Mouse (Mus musculus): ENCODE results near the gene Adgrf1. TPM values are rescaled to one million over a fixed set of nuclear protein-coding genes. Genes with fewer than 3 reads are reported as not detected.

Gene Adgrf1
- not detected for polyA plus RNA-seq (2012; fragmentation: generic; extraction: Trizol)
- long read RNA-seq, experiment 1: 0 reads
- long read RNA-seq, experiment 2: 0 reads

DNA sequence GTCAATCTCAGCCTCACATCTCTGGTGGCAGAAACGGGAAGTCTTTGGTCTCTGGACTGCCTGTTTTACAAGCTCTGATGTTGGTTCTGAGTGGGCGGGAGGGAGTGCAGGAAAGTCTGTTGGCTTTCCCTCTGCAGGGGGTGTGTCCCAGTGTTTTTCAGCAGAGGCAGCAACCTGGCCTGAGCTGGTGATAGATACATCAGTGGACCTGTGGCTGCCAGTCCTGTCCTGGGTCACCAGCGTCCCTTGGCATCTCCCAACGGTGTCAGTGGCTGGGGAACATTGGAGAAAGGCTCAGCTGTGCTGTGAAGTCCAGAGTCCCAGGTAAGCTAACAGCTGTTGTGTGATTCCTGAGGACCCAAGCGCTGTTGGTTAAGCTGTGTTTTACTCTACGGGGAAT, at the start of gene Adgrf1:
Gene Adgrf1, plus strand, starts transcription at position 169 of the 400 bp plus-strand sequence.
- Histone ChIP-seq H3K27me3 (ENCODE audit: control insufficient read depth, insufficient read depth, insufficient read length) (no peaks in the 10 kb centered on the region), H3ac (ENCODE audit: control insufficient read depth, insufficient read length, low read depth) (no peak within 1 kb of the TSS), H3K79me3 (ENCODE audit: low read depth) (no peaks in the 10 kb centered on the region), H3K79me2 (ENCODE audit: control insufficient read depth, insufficient read depth) (no peaks in the 10 kb centered on the region), H3K36me3 (ENCODE audit: control insufficient read depth, insufficient read depth) (no peaks in the 10 kb centered on the region), H3K4me3 (ENCODE audit: insufficient read depth, poor library complexity, severe bottlenecking) (no peak within 1 kb of the TSS)
- no peak for TF ChIP-seq USF1 (IDR thresholded peaks at IDR 0.05; ENCODE audit: low read depth)
- TF ChIP-seq MAX (IDR thresholded peaks at IDR 0.05): no peak

- no peak for TF ChIP-seq MAX (IDR thresholded peaks at IDR 0.05)
- no peak for TF ChIP-seq CEBPB (IDR thresholded peaks at IDR 0.05; ENCODE audit: low read depth)
- no peak for TF ChIP-seq MYOG (IDR thresholded peaks at IDR 0.05; ENCODE audit: control insufficient read depth, extremely low read depth, insufficient read length)
- no peak for TF ChIP-seq FOSL1 (IDR thresholded peaks at IDR 0.05; ENCODE audit: insufficient read depth, low read length, poor library complexity, severe bottlenecking)
- TF ChIP-seq MYOD1 (IDR thresholded peaks at IDR 0.05; ENCODE audit: control insufficient read depth, insufficient read length, low read depth): no peak
- TF ChIP-seq USF1 (IDR thresholded peaks at IDR 0.05; ENCODE audit: low read depth): no peak
- Histone ChIP-seq H3K4me3 (ENCODE audit: insufficient read depth, poor library complexity, severe bottlenecking) (no peak overlapping the region), H3ac (ENCODE audit: control insufficient read depth, insufficient read length, low read depth) (no peak overlapping the region), H3K79me2 (ENCODE audit: control insufficient read depth, insufficient read depth) (no peaks in the 10 kb centered on the region), H3K27me3 (ENCODE audit: control insufficient read depth, insufficient read depth, insufficient read length) (peaks cover 3% of the 10 kb centered on the region), H3K36me3 (ENCODE audit: control insufficient read depth, insufficient read depth) (no peaks in the 10 kb centered on the region), H3K79me3 (ENCODE audit: low read depth) (no peaks in the 10 kb centered on the region)
Measured at GRCm38 (mm10) chr17:43226101-43226500, 44.0 kb upstream of the Adgrf1 start.

GRCm38 (mm10) chr17:43229621-43230513, 40.3 kb upstream of the Adgrf1 start:
- H3K79me3 ChIP-seq (ENCODE audit: low read depth): no peaks in the 10 kb centered on the region
- H3K79me2 ChIP-seq (ENCODE audit: control insufficient read depth, insufficient read depth): no peaks in the 10 kb centered on the region
- no peaks in the 10 kb centered on the region for H3K36me3 ChIP-seq (ENCODE audit: control insufficient read depth, insufficient read depth)
- H3K4me3 ChIP-seq (ENCODE audit: insufficient read depth, poor library complexity, severe bottlenecking): no peak overlapping the region
- peak; percentile 9 for TF ChIP-seq CTCF (IDR thresholded peaks at IDR 0.05; ENCODE audit: control insufficient read depth, insufficient read depth, insufficient read length)
- no peak for TF ChIP-seq USF1 (IDR thresholded peaks at IDR 0.05; ENCODE audit: low read depth)
- no peak for TF ChIP-seq MYOD1 (IDR thresholded peaks at IDR 0.05; ENCODE audit: control insufficient read depth, insufficient read length, low read depth)
- no peak for TF ChIP-seq FOSL1 (IDR thresholded peaks at IDR 0.05; ENCODE audit: insufficient read depth, low read length, poor library complexity, severe bottlenecking)
- TF ChIP-seq MAX (IDR thresholded peaks at IDR 0.05): no peak
- TF ChIP-seq MYOG (IDR thresholded peaks at IDR 0.05; ENCODE audit: control insufficient read depth, extremely low read depth, insufficient read length): no peak
- H3K27me3 ChIP-seq (ENCODE audit: control insufficient read depth, insufficient read depth, insufficient read length): peaks cover 3% of the 10 kb centered on the region
- H3ac ChIP-seq (ENCODE audit: control insufficient read depth, insufficient read length, low read depth): no peak overlapping the region

- H3ac ChIP-seq (ENCODE audit: control insufficient read depth, insufficient read length, low read depth): no peak overlapping the region
- H3K79me2 ChIP-seq (ENCODE audit: control insufficient read depth, insufficient read depth): no peaks in the 10 kb centered on the region
- no peaks in the 10 kb centered on the region for H3K36me3 ChIP-seq (ENCODE audit: control insufficient read depth, insufficient read depth)
- H3K4me3 ChIP-seq (ENCODE audit: insufficient read depth, poor library complexity, severe bottlenecking): no peak overlapping the region
- H3K27me3 ChIP-seq (ENCODE audit: control insufficient read depth, insufficient read depth, insufficient read length): peaks cover 3% of the 10 kb centered on the region
- TF ChIP-seq CTCF (IDR thresholded peaks at IDR 0.05; ENCODE audit: control insufficient read depth, insufficient read depth, insufficient read length) (no peak), MYOG (IDR thresholded peaks at IDR 0.05; ENCODE audit: control insufficient read depth, extremely low read depth, insufficient read length) (no peak), MYOD1 (IDR thresholded peaks at IDR 0.05; ENCODE audit: control insufficient read depth, insufficient read length, low read depth) (no peak), USF1 (IDR thresholded peaks at IDR 0.05; ENCODE audit: low read depth) (no peak), FOSL1 (IDR thresholded peaks at IDR 0.05; ENCODE audit: insufficient read depth, low read length, poor library complexity, severe bottlenecking) (no peak), MAX (IDR thresholded peaks at IDR 0.05) (no peak), CEBPB (IDR thresholded peaks at IDR 0.05; ENCODE audit: low read depth) (no peak)
- H3K79me3 ChIP-seq (ENCODE audit: low read depth): no peaks in the 10 kb centered on the region
Measured at GRCm38 (mm10) chr17:43230821-43231220, 39.3 kb upstream of the Adgrf1 start.

GRCm38 (mm10) chr17:43232769-43233168, 37.4 kb upstream of the Adgrf1 start:
- Histone ChIP-seq H3K4me3 (ENCODE audit: insufficient read depth, poor library complexity, severe bottlenecking) (no peak overlapping the region), H3K27me3 (ENCODE audit: control insufficient read depth, insufficient read depth, insufficient read length) (peaks cover under 1% of the 10 kb centered on the region), H3K79me3 (ENCODE audit: low read depth) (no peaks in the 10 kb centered on the region), H3K36me3 (ENCODE audit: control insufficient read depth, insufficient read depth) (no peaks in the 10 kb centered on the region), H3K79me2 (ENCODE audit: control insufficient read depth, insufficient read depth) (no peaks in the 10 kb centered on the region), H3ac (ENCODE audit: control insufficient read depth, insufficient read length, low read depth) (no peak overlapping the region)
- no peak for TF ChIP-seq MYOD1 (IDR thresholded peaks at IDR 0.05; ENCODE audit: control insufficient read depth, insufficient read length, low read depth)
- TF ChIP-seq CEBPB (IDR thresholded peaks at IDR 0.05; ENCODE audit: low read depth): no peak
- TF ChIP-seq CTCF (IDR thresholded peaks at IDR 0.05; ENCODE audit: control insufficient read depth, insufficient read depth, insufficient read length): no peak
- no peak for TF ChIP-seq MYOG (IDR thresholded peaks at IDR 0.05; ENCODE audit: control insufficient read depth, extremely low read depth, insufficient read length)
- TF ChIP-seq FOSL1 (IDR thresholded peaks at IDR 0.05; ENCODE audit: insufficient read depth, low read length, poor library complexity, severe bottlenecking): no peak
- no peak for TF ChIP-seq MAX (IDR thresholded peaks at IDR 0.05)
- TF ChIP-seq USF1 (IDR thresholded peaks at IDR 0.05; ENCODE audit: low read depth): no peak
